Mouse (Mus musculus) liver, embryonic 14.5 days (tissue): ENCODE results near the gene Efcab5. TPM values are rescaled to one million over a fixed set of nuclear protein-coding genes. Genes with fewer than 3 reads are reported as not detected.

Source experiments
- ATAC-seq: fragments of 200-750 bp; cut with Nextera tagmentation; 2 replicates; pipeline ENCODE4 v1.8.0; 2017; ENCODE audit warnings: moderate number of reproducible peaks, mild to moderate bottlenecking, moderate library complexity; ENCODE audit not compliant: insufficient read depth
- DNase-seq, 3 experiments: peaks; one replicate each; pipeline ENCODE4 v3.0.0-alpha.2; 2012 to 2013; ENCODE audit warnings: low read depth in 3 of 3, low spot score in 3 of 3
- H3K27ac ChIP-seq: fragments of 300-500 bp; sonication (generic); 2 replicates; pipeline ENCODE4 v1.5.1; 2014; ENCODE audit warnings: moderate library complexity, mild to moderate bottlenecking, control low read depth, inconsistent platforms
- H3K27me3 ChIP-seq: fragments of 300-500 bp; sonication (generic); 2 replicates; pipeline ENCODE4 v1.6.1; 2014; ENCODE audit warnings: mild to moderate bottlenecking, low read length, moderate library complexity; ENCODE audit not compliant: control insufficient read depth, insufficient read depth
- H3K36me3 ChIP-seq: fragments of 300-500 bp; sonication (generic); replicated peaks from 2 replicates; pipeline ENCODE4 v1.6.1; 2014; ENCODE audit warnings: low read depth; ENCODE audit not compliant: control insufficient read depth, insufficient read depth
- H3K4me1 ChIP-seq, 2 experiments: fragments of 200-500 bp in 1 of 2; fragments of 300-500 bp in 1 of 2; sonication (generic) in 1 of 2; replicated peaks; 2 replicates each; pipeline ENCODE4 v1.6.1; 2012 to 2014; ENCODE audit warnings: antibody characterized with exemption in 1 of 2, inconsistent platforms in 1 of 2, low read length in 1 of 2; ENCODE audit not compliant: control insufficient read depth in 2 of 2, insufficient read depth in 2 of 2
- H3K4me2 ChIP-seq: fragments of 300-500 bp; sonication (generic); 2 replicates; pipeline ENCODE4 v1.6.1; 2014; ENCODE audit warnings: low read depth, mild to moderate bottlenecking, control low read depth, moderate library complexity
- H3K4me3 ChIP-seq, 2 experiments: fragments of 200-500 bp in 1 of 2; fragments of 300-500 bp in 1 of 2; sonication (generic) in 1 of 2; 2 replicates each; pipeline ENCODE4 v1.5.1; 2012 to 2014; ENCODE audit warnings: low read depth in 2 of 2, low read length in 2 of 2, mild to moderate bottlenecking in 2 of 2, control low read depth in 1 of 2, inconsistent platforms in 1 of 2, moderate library complexity in 1 of 2; ENCODE audit not compliant: insufficient read depth in 1 of 2
- H3K9ac ChIP-seq: fragments of 300-500 bp; sonication (generic); replicated peaks from 2 replicates; pipeline ENCODE4 v1.6.1; 2014; ENCODE audit warnings: mild to moderate bottlenecking, control low read depth, moderate library complexity
- H3K9me3 ChIP-seq: fragments of 300-500 bp; sonication (generic); 2 replicates; pipeline ENCODE4 v1.6.1; 2016; ENCODE audit warnings: low read length, mixed read lengths; ENCODE audit not compliant: control insufficient read depth
- CTCF ChIP-seq: IDR thresholded peaks from 2 replicates; pipeline ENCODE4 v1.5.1; 2016; ENCODE audit warnings: antibody characterized with exemption, low read depth, control low read depth
- EP300 ChIP-seq: IDR thresholded peaks from 2 replicates; pipeline ENCODE4 v1.6.1; 2016; ENCODE audit warnings: antibody characterized with exemption, low read depth
- WGBS: fragments of 180-500 bp; shearing (Covaris S2); extraction: QIAGEN DNeasy Blood & Tissue Kit; methylation state at CpG from one replicate; pipeline ENCODE4 v1.1.7; 2014; ENCODE audit not compliant: insufficient replicate concordance; 5-methylcytosine and 5-hydroxymethylcytosine counted together
- polyA plus RNA-seq, 2 experiments: library from polyadenylated mRNA; depleted of rRNA in 1 of 2; stranded (reverse) in 1 of 2; unstranded in 1 of 2; fragments of >200 nt; fragmentation: Nextera tagmentation in 1 of 2; extraction: Ambion mirVana in 1 of 2; gene quantifications; 2 replicates each; pipeline versions ENCODE4 v1.2.1 to v1.2.3; 2012 to 2014

Gene Efcab5
- 0.13 and 0.27 TPM in 2 replicates for polyA plus RNA-seq (2012; rRNA removed)
- 0.05 and 0.23 TPM in 2 replicates for polyA plus RNA-seq (2014; fragmentation: Nextera tagmentation; extraction: Ambion mirVana)

- TF ChIP-seq EP300 (no peak), CTCF (no peak)
- no peaks in the 10 kb centered on the region for H3K27me3 ChIP-seq
- H3K4me3 ChIP-seq: no peak within 1 kb of the TSS
- H3K4me1 ChIP-seq: no peaks in the 10 kb centered on the region
- H3K27ac ChIP-seq: no peak within 1 kb of the TSS
- H3K9me3 ChIP-seq: no peaks in the 10 kb centered on the region
- H3K36me3 ChIP-seq: no peaks in the 10 kb centered on the region
- no peak within 1 kb of the TSS for H3K4me2 ChIP-seq
- no peak within 1 kb of the TSS for H3K9ac ChIP-seq
- no peak for ATAC-seq
- DNase-seq: no peak
- 74% methylated on average over 6 of the region's 6 CpGs for WGBS
Measured at GRCm38 (mm10) chr11:77188868-77189267, at the start of gene Efcab5. Efcab5 (minus strand) TSS chr11:77188968.

- Histone ChIP-seq H3K27me3 (no peaks in the 10 kb centered on the region), H3K4me2 (no peak overlapping the region), H3K9ac (no peak overlapping the region), H3K27ac (no peak overlapping the region), H3K9me3 (no peaks in the 10 kb centered on the region), H3K36me3 (no peaks in the 10 kb centered on the region), H3K4me1 (no peaks in the 10 kb centered on the region), H3K4me3 (no peak overlapping the region)
- TF ChIP-seq CTCF (no peak), EP300 (no peak)
- no peak for DNase-seq
- ATAC-seq: no peak
- 88% methylated on average over 1 of the region's 1 CpGs for WGBS
Measured at GRCm38 (mm10) chr11:77235267-77235666, 46.5 kb upstream of the Efcab5 start.

GRCm38 (mm10) chr11:77231514-77231913 is 42.7 kb upstream of the Efcab5 start:
- Histone ChIP-seq H3K4me1 (no peaks in the 10 kb centered on the region), H3K4me2 (no peak overlapping the region), H3K36me3 (no peaks in the 10 kb centered on the region), H3K27me3 (no peaks in the 10 kb centered on the region), H3K27ac (no peak overlapping the region), H3K4me3 (no peak overlapping the region), H3K9me3 (no peaks in the 10 kb centered on the region), H3K9ac (no peak overlapping the region)
- 60% methylated on average over 2 of the region's 2 CpGs for WGBS
- ATAC-seq: no peak
- no peak for TF ChIP-seq EP300
- no peak for TF ChIP-seq CTCF
- no peak for DNase-seq

- no peaks in the 10 kb centered on the region for H3K36me3 ChIP-seq
- H3K4me1 ChIP-seq: no peaks in the 10 kb centered on the region
- no peaks in the 10 kb centered on the region for H3K9me3 ChIP-seq
- no peak overlapping the region for H3K9ac ChIP-seq
- H3K27me3 ChIP-seq: no peaks in the 10 kb centered on the region
- no peak overlapping the region for H3K27ac ChIP-seq
- WGBS: 61% methylated on average over 2 of the region's 2 CpGs
- H3K4me2 ChIP-seq: no peak overlapping the region
- no peak for TF ChIP-seq CTCF
- no peak for TF ChIP-seq EP300
- no peak overlapping the region for H3K4me3 ChIP-seq
- ATAC-seq (no peak), DNase-seq (no peak)
Measured at GRCm38 (mm10) chr11:77230765-77231164, 42.0 kb upstream of the Efcab5 start.

GRCm38 (mm10) chr11:77216761-77217130 is 28.0 kb upstream of the Efcab5 start:
- Histone ChIP-seq H3K4me1 (peaks cover 9 to 10% of the 10 kb centered on the region in 2 experiments), H3K4me3 (peak overlapping the region; percentile 78 to 91), H3K9ac (peak overlapping the region; percentile 97), H3K36me3 (no peaks in the 10 kb centered on the region), H3K27ac (no peak overlapping the region), H3K9me3 (no peaks in the 10 kb centered on the region), H3K4me2 (peak overlapping the region; percentile 94), H3K27me3 (no peaks in the 10 kb centered on the region)
- peak; percentile 50 for ATAC-seq
- under 1% methylated on average over 11 of the region's 11 CpGs for WGBS
- DNase-seq: no peak
- TF ChIP-seq EP300: no peak
- no peak for TF ChIP-seq CTCF
